Comparison of ENCODE assay signal across 8 mouse cellular contexts in the genomic region with DNA sequence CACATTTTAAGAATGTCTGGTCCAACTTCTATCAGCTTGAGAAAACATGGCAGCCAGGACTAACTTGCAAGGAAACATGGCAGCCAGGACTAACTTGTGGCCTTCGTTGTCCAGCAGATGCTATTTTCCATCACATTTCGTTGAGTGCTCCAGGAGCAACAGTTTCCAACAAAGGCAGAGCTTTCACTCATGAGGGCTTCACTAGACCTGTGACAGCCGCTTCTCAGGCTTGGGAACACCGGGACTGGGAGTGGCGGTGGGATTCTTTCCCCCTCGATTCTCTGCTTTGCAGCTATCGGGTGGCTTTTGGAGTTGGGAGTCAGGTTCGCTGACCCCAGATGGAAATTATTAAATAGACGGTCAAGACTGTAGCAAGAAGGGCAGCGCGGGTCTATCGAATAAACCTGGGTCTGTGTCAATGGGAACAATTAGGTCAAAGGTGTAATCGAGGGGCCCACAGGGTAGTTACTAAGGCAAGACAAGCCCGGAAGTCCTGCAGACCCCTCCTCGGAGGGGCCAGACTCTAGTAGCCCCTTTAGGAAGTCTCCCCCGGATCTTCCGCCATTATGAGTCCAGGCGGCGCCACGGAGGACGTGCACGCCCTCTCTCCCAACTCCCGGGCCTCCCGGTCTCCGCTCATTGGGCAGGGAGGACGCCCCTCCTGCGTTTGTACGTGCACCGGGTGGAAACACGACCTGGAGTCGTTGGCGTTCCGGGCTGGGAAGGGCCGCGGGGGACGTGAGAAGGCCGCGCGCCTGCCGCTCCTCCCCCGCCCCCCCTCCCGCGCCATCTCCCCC. TPM values are rescaled to one million over a fixed set of nuclear protein-coding genes. Genes with fewer than 3 reads are reported as not detected.
DNase-seq lines count a peak whose midpoint lies in the region; ATAC-seq lines count a peak whose summit lies in the region.

Gene Mettl9 (plus strand): TSS at position 590 of the 797 bp plus-strand sequence.

- peaks cover 9% of the 10 kb centered on the region; the same call in 1 of the 2 replicates for H3K4me1 ChIP-seq in forebrain, embryonic 11.5 days (replicated peaks; ENCODE audit: control insufficient read depth, insufficient read depth, low read length)
- peaks cover 10% of the 10 kb centered on the region for H3K4me1 ChIP-seq in heart, embryonic 16.5 days (ENCODE audit: control insufficient read depth, insufficient read depth, low read length)
- H3K4me1 ChIP-seq in liver, embryonic 15.5 days (replicated peaks), result peaks cover 22% of the 10 kb centered on the region
- H3K4me1 ChIP-seq in neural tube, embryonic 12.5 days, result peaks cover 21% of the 10 kb centered on the region

- peak within 1 kb of the TSS; percentile 99 for H3K9ac ChIP-seq in forebrain, embryonic 11.5 days (ENCODE audit: low read length)
- peak within 1 kb of the TSS; percentile 100 for H3K9ac ChIP-seq in heart, embryonic 16.5 days (ENCODE audit: low read length)
- peak within 1 kb of the TSS; percentile 96 for H3K9ac ChIP-seq in liver, embryonic 15.5 days
- peak within 1 kb of the TSS; percentile 98 for H3K9ac ChIP-seq in neural tube, embryonic 12.5 days

- H3K27ac ChIP-seq in forebrain, embryonic 11.5 days (ENCODE audit: low read depth, low read length), result peak within 1 kb of the TSS; percentile 97
- H3K27ac ChIP-seq in heart, embryonic 16.5 days (ENCODE audit: low read length), result peak within 1 kb of the TSS; percentile 94
- H3K27ac ChIP-seq in liver, embryonic 15.5 days (replicated peaks), result peak within 1 kb of the TSS; percentile 86
- peak within 1 kb of the TSS; percentile 97 for H3K27ac ChIP-seq in neural tube, embryonic 12.5 days

- H3K4me3 ChIP-seq in forebrain, embryonic 11.5 days (ENCODE audit: low read depth, low read length), result peak within 1 kb of the TSS; percentile 96
- H3K4me3 ChIP-seq in heart, embryonic 16.5 days (ENCODE audit: low read length), result peak within 1 kb of the TSS; percentile 99
- H3K4me3 ChIP-seq in liver, embryonic 15.5 days (replicated peaks), result peak within 1 kb of the TSS; percentile 98
- H3K4me3 ChIP-seq in neural tube, embryonic 12.5 days, result peak within 1 kb of the TSS; percentile 96

- peak within 1 kb of the TSS; percentile 81 for H3K4me2 ChIP-seq in forebrain, embryonic 11.5 days (ENCODE audit: low read depth, low read length, severe bottlenecking)
- peak within 1 kb of the TSS; percentile 96 for H3K4me2 ChIP-seq in heart, embryonic 16.5 days (ENCODE audit: low read depth, low read length)
- H3K4me2 ChIP-seq in liver, embryonic 15.5 days, result peak within 1 kb of the TSS; percentile 84
- H3K4me2 ChIP-seq in neural tube, embryonic 12.5 days (replicated peaks), result peak within 1 kb of the TSS; percentile 78

- peak; percentile 96 for ATAC-seq in forebrain, embryonic 11.5 days (replicated peaks; ENCODE audit: low FRiP score)
- peak; percentile 98 for ATAC-seq in heart, embryonic 16.5 days (replicated peaks; ENCODE audit: extremely low read depth, insufficient read depth, low FRiP score)
- peak; percentile 95 for ATAC-seq in liver, embryonic 15.5 days (ENCODE audit: insufficient read depth)
- ATAC-seq in neural tube, embryonic 12.5 days (ENCODE audit: low FRiP score, low read depth), result peak; percentile 95

- H3K36me3 ChIP-seq in forebrain, embryonic 11.5 days (ENCODE audit: control insufficient read depth, insufficient read depth, low read length), result no peaks in the 10 kb centered on the region
- no peaks in the 10 kb centered on the region for H3K36me3 ChIP-seq in heart, embryonic 16.5 days (ENCODE audit: control insufficient read depth, insufficient read depth)
- H3K36me3 ChIP-seq in liver, embryonic 15.5 days (replicated peaks), result no peaks in the 10 kb centered on the region
- H3K36me3 ChIP-seq in neural tube, embryonic 12.5 days, result no peaks in the 10 kb centered on the region

- peak; percentile 90 to 92 for DNase-seq in CD8-positive naive resting alpha-beta T cell, adult 2 months (ENCODE audit: low read depth in 2 of 2, low spot score in 2 of 2)
- DNase-seq in c-Kit-positive CD71-negative TER-119-negative erythroid progenitor cells, embryonic 14.5 days (ENCODE audit: low read depth), result peak; percentile 90
- DNase-seq in forebrain, embryonic 11.5 days (ENCODE audit: low spot score), result peak; percentile 98
- DNase-seq in kidney, postnatal 36 days, result peak; percentile 94
- peak; percentile 91 for DNase-seq in telencephalon, adult 2 months (ENCODE audit: low read depth, low spot score)

- no peaks in the 10 kb centered on the region for H3K9me3 ChIP-seq in forebrain, embryonic 11.5 days (ENCODE audit: control insufficient read depth, low read length)
- H3K9me3 ChIP-seq in heart, embryonic 16.5 days (replicated peaks; ENCODE audit: control insufficient read depth, low read length), result no peaks in the 10 kb centered on the region
- no peaks in the 10 kb centered on the region for H3K9me3 ChIP-seq in liver, embryonic 15.5 days (replicated peaks)
- no peaks in the 10 kb centered on the region for H3K9me3 ChIP-seq in neural tube, embryonic 12.5 days

- no peaks in the 10 kb centered on the region for H3K27me3 ChIP-seq in forebrain, embryonic 11.5 days (ENCODE audit: control insufficient read depth, insufficient read depth, low read length)
- H3K27me3 ChIP-seq in heart, embryonic 16.5 days (ENCODE audit: control insufficient read depth, insufficient read depth, low read length), result peaks cover 20% of the 10 kb centered on the region
- peaks cover 28% of the 10 kb centered on the region for H3K27me3 ChIP-seq in liver, embryonic 15.5 days
- no peaks in the 10 kb centered on the region for H3K27me3 ChIP-seq in neural tube, embryonic 12.5 days (replicated peaks)

- 3% methylated on average over 42 of the region's 43 CpGs for WGBS in forebrain, embryonic 11.5 days
- WGBS in heart, embryonic 16.5 days, result 4% methylated on average over 37 of the region's 43 CpGs
- 4% methylated on average over 42 of the region's 43 CpGs for WGBS in liver, embryonic 15.5 days (ENCODE audit: insufficient replicate concordance)
- WGBS in neural tube, embryonic 12.5 days, result 3% methylated on average over 35 of the region's 43 CpGs

RNA-seq across cellular contexts. Expression of gene Mettl9, which starts in this region (rescaled TPM):
- polyA plus RNA-seq in forebrain, embryonic 11.5 days (2014; fragmentation: Nextera tagmentation; extraction: Ambion mirVana), result 252 and 261 TPM in 2 replicates
- polyA plus RNA-seq in heart, embryonic 16.5 days (2015; fragmentation: Nextera tagmentation; extraction: Ambion mirVana), result 89.3 and 92.3 TPM in 2 replicates
- polyA plus RNA-seq in liver, embryonic 15.5 days (2015; fragmentation: Nextera tagmentation; extraction: Ambion mirVana), result 42.8 and 43.2 TPM in 2 replicates
- polyA plus RNA-seq in neural tube, embryonic 12.5 days (2016; fragmentation: Nextera tagmentation; extraction: Ambion mirVana), result 219 and 227 TPM in 2 replicates

Comparison
In these comparisons a context has a peak if more than half of its experiments do, and no peak if none do; other contexts are left out.
1. Peak in every context shown above with its lines: DNase-seq, ATAC-seq, H3K4me3 ChIP-seq and H3K27ac ChIP-seq.